Comparison of ENCODE assay signal across 18 mouse cellular contexts in the genomic region with DNA sequence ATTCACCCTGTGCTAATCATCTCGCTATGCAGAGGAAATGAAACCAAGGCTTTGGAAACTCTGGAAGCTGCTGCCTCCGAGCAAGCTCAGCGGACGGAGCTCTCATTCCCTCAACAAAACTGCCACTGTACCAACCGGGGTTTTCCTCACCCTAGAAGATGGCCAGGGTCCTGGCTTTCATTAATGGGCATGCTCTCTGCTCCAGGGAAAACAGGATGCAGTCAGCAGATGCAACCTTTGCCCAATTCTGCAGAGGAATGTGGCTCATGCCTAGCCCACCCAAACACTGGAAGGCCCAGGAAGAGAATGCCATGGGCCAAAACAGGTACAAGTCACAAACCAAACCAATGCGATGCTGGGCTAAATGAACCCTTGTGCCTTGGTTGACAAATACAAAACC. TPM values are rescaled to one million over a fixed set of nuclear protein-coding genes. Genes with fewer than 3 reads are reported as not detected.
A peak's percentile ranks its signal among the peaks of the same experiment; 100 is the strongest.
DNase-seq lines count a peak whose midpoint lies in the region; ATAC-seq and TF ChIP-seq lines count a peak whose summit lies in the region.
"Had no signal": no experiment of that assay in that cellular context is flagged by ENCODE, and none has a peak within 500 bp of the region (broad histone marks: within the 10 kb centered on the region; RNA-seq: fewer than 3 reads in every experiment).

No protein-coding gene starts in this region.

- H3K9ac ChIP-seq in hindbrain, embryonic 14.5 days = no peak overlapping the region
- H3K9ac ChIP-seq in hindbrain, embryonic 13.5 days = no peak overlapping the region
- H3K9ac ChIP-seq: liver, embryonic 15.5 days; midbrain, embryonic 12.5 days; neural tube, embryonic 13.5 days had no signal

- H3K9me3 ChIP-seq in hindbrain, embryonic 14.5 days (ENCODE audit: control insufficient read depth, low read length) = no peaks in the 10 kb centered on the region
- H3K9me3 ChIP-seq in hindbrain, embryonic 13.5 days = no peaks in the 10 kb centered on the region
- H3K9me3 ChIP-seq: liver, embryonic 15.5 days; midbrain, embryonic 12.5 days; neural tube, embryonic 13.5 days had no signal

- WGBS in hindbrain, embryonic 14.5 days = 79% methylated on average over 6 of the region's 6 CpGs
- 80% methylated on average over 6 of the region's 6 CpGs for WGBS in hindbrain, embryonic 13.5 days
- 84% methylated on average over 6 of the region's 6 CpGs for WGBS in spleen, adult 2 months
- 78% methylated on average over 6 of the region's 6 CpGs for WGBS in cerebellum, adult 2 months

- H3K27ac ChIP-seq in hindbrain, embryonic 14.5 days = 0 out of 2 replicates have a peak overlapping the region, but pooled peaks have one; percentile 20
- H3K27ac ChIP-seq in hindbrain, embryonic 13.5 days = no peak overlapping the region
- peak overlapping the region; percentile 52; the same call in 1 of the 2 replicates for H3K27ac ChIP-seq in spleen, adult 2 months (ENCODE audit: insufficient read depth, low read length)
- H3K27ac ChIP-seq in cerebellum, adult 2 months (ENCODE audit: insufficient read depth, low read length) = no peak overlapping the region
- H3K27ac ChIP-seq: liver, embryonic 15.5 days; midbrain, embryonic 12.5 days; neural tube, embryonic 13.5 days; stomach, postnatal 0 days had no signal

- H3K36me3 ChIP-seq in hindbrain, embryonic 14.5 days (replicated peaks; ENCODE audit: control insufficient read depth, insufficient read depth) = no peaks in the 10 kb centered on the region
- H3K36me3 ChIP-seq in hindbrain, embryonic 13.5 days = no peaks in the 10 kb centered on the region
- H3K36me3 ChIP-seq in spleen, adult 2 months (ENCODE audit: control insufficient read depth, insufficient read depth, low read length) = peaks cover 3% of the 10 kb centered on the region; the same call in 1 of the 2 replicates
- H3K36me3 ChIP-seq: liver, embryonic 15.5 days; midbrain, embryonic 12.5 days; neural tube, embryonic 13.5 days had no signal

- no peak for DNase-seq in hindbrain, embryonic 14.5 days (ENCODE audit: low spot score)
- DNase-seq in spleen, adult 2 months (ENCODE audit: low read depth in 1 of 2, low spot score in 2 of 2) = no peak
- DNase-seq in spleen, adult 18-20 months = no peak
- DNase-seq in gastrocnemius, postnatal 4 days (ENCODE audit: low spot score in 2 of 2) = no peak
- no peak for DNase-seq in cerebellum, adult 2 months
- DNase-seq: adrenal gland, postnatal 25 days; cerebellum, adult 9-10 months; embryo, embryonic 11 days; left cerebral cortex, postnatal 4 days; lung, postnatal 14 days had no signal

- no peak overlapping the region for H3K4me3 ChIP-seq in hindbrain, embryonic 14.5 days (replicated peaks; ENCODE audit: low read length)
- H3K4me3 ChIP-seq in hindbrain, embryonic 13.5 days = no peak overlapping the region
- no peak overlapping the region for H3K4me3 ChIP-seq in spleen, adult 2 months (ENCODE audit: extremely low read depth, insufficient read depth, insufficient read length)
- H3K4me3 ChIP-seq in cerebellum, adult 2 months (replicated peaks; ENCODE audit: insufficient read depth, low read depth, low read length) = no peak overlapping the region
- H3K4me3 ChIP-seq: liver, embryonic 15.5 days; midbrain, embryonic 12.5 days; neural tube, embryonic 13.5 days had no signal

- no peak for ATAC-seq in hindbrain, embryonic 14.5 days (ENCODE audit: low FRiP score)
- ATAC-seq in hindbrain, embryonic 13.5 days (ENCODE audit: low FRiP score) = no peak
- ATAC-seq in granulocyte monocyte progenitor cell, adult 5-6 weeks (replicated peaks; ENCODE audit: poor library complexity, severe bottlenecking) = peak; percentile 52
- ATAC-seq: hindbrain, embryonic 16.5 days; intestine, postnatal 0 days had no signal

- no peak overlapping the region for H3K4me2 ChIP-seq in hindbrain, embryonic 14.5 days (replicated peaks)
- H3K4me2 ChIP-seq in hindbrain, embryonic 13.5 days = no peak overlapping the region
- H3K4me2 ChIP-seq: liver, embryonic 15.5 days; midbrain, embryonic 12.5 days; neural tube, embryonic 13.5 days had no signal

- no peaks in the 10 kb centered on the region for H3K4me1 ChIP-seq in hindbrain, embryonic 14.5 days (replicated peaks; ENCODE audit: control insufficient read depth, insufficient read depth, low read length)
- H3K4me1 ChIP-seq in hindbrain, embryonic 13.5 days (replicated peaks) = peaks cover 6% of the 10 kb centered on the region
- H3K4me1 ChIP-seq in spleen, adult 2 months (ENCODE audit: control insufficient read depth, insufficient read depth, insufficient read length) = peaks cover 57% of the 10 kb centered on the region; the same call in 1 of the 2 replicates
- H3K4me1 ChIP-seq in cerebellum, adult 2 months (ENCODE audit: control insufficient read depth, insufficient read depth, low read length) = no peaks in the 10 kb centered on the region
- H3K4me1 ChIP-seq: midbrain, embryonic 12.5 days had no signal

- TF ChIP-seq POLR2A in spleen, adult 2 months (IDR thresholded peaks at IDR 0.05; ENCODE audit: low read depth, low read length) = no peak
- no peak for TF ChIP-seq POLR2A in cerebellum, adult 2 months (IDR thresholded peaks at IDR 0.05; ENCODE audit: borderline replicate concordance, insufficient read depth, low read length)

- TF ChIP-seq CTCF in spleen, adult 2 months (IDR thresholded peaks at IDR 0.05; ENCODE audit: extremely low read depth, insufficient read depth, insufficient read length, insufficient replicate concordance) = no peak
- no peak for TF ChIP-seq CTCF in cerebellum, adult 2 months (IDR thresholded peaks at IDR 0.05; ENCODE audit: borderline replicate concordance, insufficient read depth, low read depth, low read length)

- H3K27me3 ChIP-seq in hindbrain, embryonic 14.5 days (ENCODE audit: control insufficient read depth, insufficient read depth, low read length) = no peaks in the 10 kb centered on the region
- 0 out of 2 replicates have a peak, but pooled peaks cover 6% of the 10 kb centered on the region for H3K27me3 ChIP-seq in hindbrain, embryonic 13.5 days
- H3K27me3 ChIP-seq in spleen, adult 2 months (ENCODE audit: control insufficient read depth, insufficient read depth, low read length) = no peaks in the 10 kb centered on the region
- no peaks in the 10 kb centered on the region for H3K27me3 ChIP-seq in cerebellum, adult 2 months (ENCODE audit: control insufficient read depth, insufficient read depth, low read length)
- H3K27me3 ChIP-seq: liver, embryonic 15.5 days; midbrain, embryonic 12.5 days; neural tube, embryonic 13.5 days had no signal

RNA-seq across cellular contexts. Expression of gene Tgfbr2, which starts 8.8 kb away (rescaled TPM):
- 10.9 and 11.4 TPM in 2 replicates for polyA plus RNA-seq in hindbrain, embryonic 14.5 days (2014; fragmentation: Nextera tagmentation; extraction: Ambion mirVana)
- 8.9 and 9.0 TPM in 2 replicates for polyA plus RNA-seq in hindbrain, embryonic 13.5 days (2015; fragmentation: Nextera tagmentation; extraction: Ambion mirVana)
- 57.1 and 77.5 TPM in 2 replicates for polyA plus RNA-seq in spleen, adult 2 months (2012; rRNA removed)
- total RNA-seq in granulocyte monocyte progenitor cell, adult 5-6 weeks (2014; fragmentation: Nextera tagmentation) = 6.8 and 9.5 TPM in 2 replicates
- total RNA-seq in granulocyte monocyte progenitor cell, adult 5-6 weeks (2017) = 4.3 and 6.5 TPM in 2 replicates
- total RNA-seq in gastrocnemius, postnatal 4 days (2021) = 10 to 100 TPM; 69.6 to 71.1 TPM
- 7.6 and 8.1 TPM in 2 replicates for polyA plus RNA-seq in cerebellum, adult 2 months (2012; rRNA removed)

Comparison
In these comparisons a context has a peak if more than half of its experiments do, and no peak if none do; other contexts are left out.
1. H3K27ac ChIP-seq: peak in hindbrain, embryonic 14.5 days (single experiment) and spleen, adult 2 months (single experiment); none in hindbrain, embryonic 13.5 days (single experiment) and cerebellum, adult 2 months (single experiment).